Mouse (Mus musculus) embryo, embryonic 10 days (tissue): ENCODE measurements around the gene Tmem184a.

Source experiments
- DNase-seq: peaks from one replicate; pipeline ENCODE4 v3.0.0-alpha.2; 2015; ENCODE audit warnings: low spot score

The Tmem184a gene

GRCm38 (mm10) chr5:139813126-139813490 lies 6.6 kb downstream of the Tmem184a start:
- DNase-seq = no peak

DNA sequence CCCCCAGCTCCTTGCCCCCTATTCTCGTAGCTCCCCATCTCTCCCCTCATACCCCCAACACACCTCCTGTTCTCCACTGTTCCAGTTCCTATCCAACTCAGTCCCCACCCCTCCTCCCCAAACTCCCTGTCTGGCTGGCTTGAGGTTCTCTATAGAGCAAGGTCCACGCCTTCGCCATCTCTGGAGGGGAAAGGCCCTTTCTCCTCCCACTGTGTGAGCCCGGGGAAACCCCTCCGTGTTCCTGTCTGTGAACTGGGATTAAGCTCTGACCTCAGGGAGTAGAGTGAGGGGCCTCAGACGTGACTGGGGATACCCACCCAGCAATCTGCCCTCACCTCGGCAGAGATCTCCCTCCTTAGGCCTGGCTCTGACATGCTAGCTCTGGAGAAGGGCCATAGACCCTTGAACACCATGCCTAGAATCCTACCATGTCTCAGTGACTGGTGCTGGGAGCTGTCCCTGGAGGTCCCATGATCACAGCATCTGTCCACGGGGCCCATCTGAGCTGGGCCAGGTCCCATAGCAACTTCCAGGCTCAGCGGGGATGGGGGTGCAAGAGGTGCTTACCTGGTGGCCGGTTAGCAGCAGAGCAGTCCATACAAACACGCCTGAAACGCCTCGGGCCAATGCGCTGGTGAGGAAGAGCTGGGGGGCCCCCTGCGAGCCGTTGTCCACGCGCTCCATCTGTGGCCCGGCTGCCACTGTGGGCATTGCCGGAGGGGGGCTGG lies 7.2 kb downstream of the Tmem184a start:
- no peak for DNase-seq

GRCm38 (mm10) chr5:139811677-139812397 lies 7.9 kb downstream of the Tmem184a start:
- no peak for DNase-seq

- no peak for DNase-seq
Measured at GRCm38 (mm10) chr5:139809397-139809796, 10.3 kb downstream of the Tmem184a start.

DNA sequence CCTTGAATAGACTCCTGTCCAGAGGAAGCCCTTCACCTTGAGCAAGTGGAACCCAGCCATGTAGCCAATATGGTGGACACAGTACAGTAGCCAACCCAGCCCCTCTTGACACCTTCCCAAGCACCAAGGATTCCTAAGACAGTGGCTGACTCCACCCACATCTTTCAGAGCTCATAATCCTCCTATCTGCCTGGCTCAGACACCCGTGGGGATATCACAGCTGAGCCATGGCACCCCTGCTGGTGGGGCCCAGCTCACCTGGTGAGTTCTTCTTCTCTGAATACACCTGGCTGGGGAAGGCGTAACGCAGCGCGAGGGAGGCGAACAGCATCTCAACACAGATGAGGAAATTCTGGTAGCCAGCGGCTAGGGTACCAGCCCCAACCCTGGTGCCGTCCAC lies 13.8 kb downstream of the Tmem184a start:
- no peak for DNase-seq

DNA sequence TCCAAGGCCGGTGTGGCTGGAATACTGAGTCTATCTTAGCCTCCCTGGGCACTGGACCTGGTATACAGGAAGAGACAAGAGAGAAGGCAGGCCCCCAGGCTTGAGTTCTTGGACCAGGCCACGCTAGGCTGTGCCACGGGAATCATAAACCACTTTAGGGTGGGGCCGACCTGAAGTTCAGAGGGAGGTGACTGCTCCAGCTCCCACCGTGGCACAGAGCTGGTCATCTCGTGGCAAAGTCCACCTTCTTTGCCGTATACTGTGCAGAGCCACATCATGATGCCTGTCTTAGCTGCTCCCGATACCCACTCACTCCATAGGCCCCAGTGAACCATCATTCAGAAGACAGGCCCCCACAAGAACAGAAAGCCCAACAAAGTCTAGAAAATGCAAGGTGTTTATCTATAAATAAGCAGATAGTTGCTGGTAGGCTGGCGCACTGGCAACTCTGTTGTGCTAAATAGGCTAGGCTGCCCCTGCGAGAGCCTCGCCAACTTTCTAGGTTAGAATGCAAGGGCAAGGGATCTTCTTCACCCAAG lies 15.1 kb downstream of the Tmem184a start:
- no peak for DNase-seq

DNA sequence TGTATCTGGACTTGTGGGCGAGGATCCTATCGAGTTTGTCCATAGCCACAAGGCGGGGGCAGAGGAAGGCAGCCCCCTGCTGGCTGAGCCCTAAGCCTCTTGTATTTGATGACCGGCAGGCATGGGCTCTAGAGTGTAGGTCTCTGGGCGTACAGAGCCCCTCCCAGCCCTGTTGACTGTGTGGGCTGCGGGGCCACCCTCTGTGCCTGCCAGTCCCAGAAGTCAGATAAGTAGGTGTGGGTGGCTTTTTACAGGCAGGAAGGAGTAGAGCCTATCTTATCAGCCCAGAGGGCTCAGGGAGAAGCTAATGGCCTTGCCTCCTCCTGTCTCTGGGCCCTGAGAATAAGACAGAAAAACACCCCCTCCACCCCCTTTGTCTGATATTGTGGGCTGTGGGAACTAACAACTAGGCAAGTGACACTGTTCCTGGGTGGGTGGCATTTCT lies 15.6 kb downstream of the Tmem184a start:
- peak; percentile 54 for DNase-seq

DNA sequence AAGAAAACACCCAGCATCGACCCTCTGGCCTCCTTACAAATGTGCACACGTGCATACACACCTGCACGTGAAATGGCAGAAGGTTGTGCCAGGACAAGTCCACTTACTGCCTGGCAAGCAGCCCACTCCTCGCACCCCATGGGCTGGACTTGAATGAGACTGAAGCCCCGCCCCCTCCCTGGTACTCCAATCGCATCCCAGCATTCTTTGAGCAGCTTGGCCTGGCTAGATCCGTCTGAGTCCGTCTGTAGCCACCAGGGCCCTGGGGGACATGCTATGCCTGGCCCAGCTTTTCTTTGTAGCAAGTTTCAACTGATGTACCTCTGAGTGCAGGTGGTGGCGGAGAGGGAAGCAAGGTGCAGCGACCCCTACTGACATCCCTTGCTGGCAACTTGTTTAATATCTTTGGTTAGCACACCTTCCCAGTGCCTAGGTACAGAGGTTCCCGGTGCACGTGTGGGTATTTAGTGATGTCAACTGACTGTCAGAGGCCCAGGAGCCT lies 16.1 kb downstream of the Tmem184a start:
- peak; percentile 74 for DNase-seq

DNA sequence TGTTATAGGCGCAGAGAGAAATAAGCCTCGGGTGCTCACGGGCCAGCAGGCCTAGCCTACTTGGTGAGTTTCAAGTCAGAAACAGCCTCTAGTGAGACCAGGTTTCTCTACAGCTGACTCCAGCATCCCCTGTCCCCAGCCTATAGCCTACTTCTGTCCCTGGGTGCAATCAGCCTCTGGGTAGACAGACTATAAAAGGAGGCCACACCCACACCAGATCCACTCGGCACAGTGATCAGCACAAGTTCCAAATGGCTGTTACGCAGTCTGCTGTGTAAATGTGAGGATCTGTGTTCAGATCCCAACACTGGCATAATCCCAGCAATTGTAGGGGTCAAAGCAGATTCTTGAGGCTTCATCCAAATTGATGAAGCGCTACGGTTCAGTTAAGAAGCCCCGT lies 16.6 kb downstream of the Tmem184a start:
- no peak for DNase-seq

GRCm38 (mm10) chr5:139801880-139802279 lies 17.8 kb downstream of the Tmem184a start:
- DNase-seq = no peak

- no peak for DNase-seq
Measured at GRCm38 (mm10) chr5:139801231-139801630, 18.5 kb downstream of the Tmem184a start.

DNA sequence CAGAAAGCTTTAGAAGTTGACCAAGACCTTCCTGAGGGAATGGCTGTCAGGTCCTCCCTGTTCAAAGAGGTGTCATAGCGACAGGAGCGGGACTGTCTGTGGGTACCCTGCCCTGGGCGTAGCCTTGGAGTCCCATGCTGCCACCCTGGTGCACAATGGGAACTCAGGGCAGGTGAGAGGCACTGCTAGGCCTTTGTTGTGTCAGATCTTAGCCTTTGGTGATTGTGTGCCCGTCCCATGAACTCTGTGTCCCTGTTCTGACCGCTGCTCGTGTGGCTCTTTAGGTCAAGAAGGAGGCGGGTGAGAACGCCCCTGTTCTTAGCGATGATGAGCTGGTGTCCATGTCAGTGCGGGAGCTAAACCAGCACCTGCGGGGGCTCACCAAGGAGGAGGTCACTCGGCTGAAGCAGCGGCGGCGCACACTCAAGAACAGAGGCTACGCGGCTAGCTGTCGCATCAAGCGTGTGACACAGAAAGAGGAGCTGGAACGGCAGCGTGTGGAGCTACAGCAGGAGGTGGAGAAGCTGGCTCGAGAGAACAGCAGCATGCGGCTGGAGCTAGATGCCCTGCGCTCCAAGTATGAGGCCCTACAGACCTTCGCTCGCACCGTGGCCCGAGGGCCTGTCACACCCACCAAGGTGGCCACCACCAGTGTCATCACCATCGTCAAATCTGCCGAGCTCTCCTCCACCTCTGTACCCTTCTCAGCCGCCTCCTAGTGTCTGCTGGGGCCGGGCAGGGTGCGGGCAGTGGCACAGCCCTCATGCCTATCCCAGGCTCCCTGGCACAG lies 19.7 kb downstream of the Tmem184a start:
- no peak for DNase-seq

DNA sequence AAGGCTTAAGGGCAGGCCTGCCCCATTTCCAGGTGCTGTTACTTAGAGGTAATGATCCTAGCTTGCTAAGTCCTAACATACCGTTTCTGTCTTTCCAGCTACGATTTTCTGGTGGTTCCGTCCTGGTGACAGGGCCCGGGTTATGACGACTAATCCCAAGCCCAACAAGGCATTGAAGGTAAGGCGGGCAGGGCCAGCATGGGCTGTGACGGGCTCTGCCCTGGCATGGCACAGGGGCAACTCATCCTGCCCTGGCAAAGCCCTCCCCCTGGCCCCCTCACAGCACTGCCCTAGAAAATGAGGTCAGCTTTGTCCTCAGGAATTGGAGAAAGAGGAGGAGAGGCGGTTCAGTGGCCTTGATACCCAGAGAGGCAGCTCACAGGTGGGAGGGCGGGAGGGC lies 20.7 kb downstream of the Tmem184a start:
- no peak for DNase-seq

- no peak for DNase-seq
Measured at GRCm38 (mm10) chr5:139798168-139798900, 21.4 kb downstream of the Tmem184a start.

DNA sequence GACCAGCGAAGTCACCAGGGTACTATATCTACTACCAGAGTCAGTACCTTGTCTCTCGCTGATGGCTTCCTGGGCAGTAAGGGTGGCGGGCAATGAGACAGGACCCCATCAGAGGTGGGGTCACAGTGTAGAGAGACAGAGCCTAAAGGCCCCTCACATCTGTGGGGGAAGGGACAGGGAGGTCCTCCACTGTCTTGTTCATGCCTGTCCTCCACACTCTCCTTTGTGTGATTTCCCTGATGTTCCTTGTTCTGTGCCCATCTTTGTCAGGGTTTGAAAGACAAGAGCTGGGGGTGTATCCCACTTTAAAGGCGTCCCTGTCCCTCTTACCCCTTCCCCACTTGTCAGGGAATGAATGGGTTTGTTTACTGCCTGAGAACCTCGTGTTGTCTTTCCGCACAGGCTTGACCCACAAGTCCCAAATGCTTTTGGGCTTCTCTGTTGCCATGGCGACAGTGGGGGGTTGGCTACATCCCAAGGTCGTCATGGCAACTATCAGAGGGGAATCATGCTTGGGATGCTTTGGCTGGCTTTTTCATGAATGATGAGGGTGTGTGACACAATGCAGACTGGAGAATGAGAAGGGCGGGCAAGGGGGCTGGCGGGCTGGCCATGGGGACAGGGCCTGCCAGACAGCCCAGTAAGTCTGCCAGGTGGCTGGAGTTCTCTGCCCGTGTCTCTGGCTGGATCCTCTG lies 22.1 kb downstream of the Tmem184a start:
- peak; percentile 94 for DNase-seq

GRCm38 (mm10) chr5:139796900-139797299 lies 22.8 kb downstream of the Tmem184a start:
- peak; percentile 70 for DNase-seq

GRCm38 (mm10) chr5:139796001-139796620 lies 23.6 kb downstream of the Tmem184a start:
- no peak for DNase-seq

GRCm38 (mm10) chr5:139794938-139795337 lies 24.8 kb downstream of the Tmem184a start:
- no peak for DNase-seq

DNA sequence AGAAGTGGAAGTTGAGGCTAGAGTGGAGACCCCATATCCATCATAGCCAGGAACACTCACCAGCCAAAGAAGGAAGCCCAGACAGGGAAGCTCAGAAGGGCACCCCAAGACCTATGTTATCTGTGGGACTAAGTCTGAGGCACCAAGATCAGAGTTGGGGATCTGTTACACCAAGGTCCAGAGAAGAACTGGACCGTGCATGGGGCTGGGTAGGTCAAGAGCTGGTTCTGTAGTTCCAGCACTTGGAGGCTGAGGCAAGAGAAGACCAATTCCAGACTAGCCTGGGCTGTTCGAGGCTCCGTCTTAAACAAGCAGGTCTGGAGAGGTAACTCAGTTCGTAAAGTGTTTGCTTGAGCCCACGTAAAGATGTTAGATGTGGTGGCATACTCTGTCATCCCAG lies 25.6 kb downstream of the Tmem184a start:
- DNase-seq = no peak

DNA sequence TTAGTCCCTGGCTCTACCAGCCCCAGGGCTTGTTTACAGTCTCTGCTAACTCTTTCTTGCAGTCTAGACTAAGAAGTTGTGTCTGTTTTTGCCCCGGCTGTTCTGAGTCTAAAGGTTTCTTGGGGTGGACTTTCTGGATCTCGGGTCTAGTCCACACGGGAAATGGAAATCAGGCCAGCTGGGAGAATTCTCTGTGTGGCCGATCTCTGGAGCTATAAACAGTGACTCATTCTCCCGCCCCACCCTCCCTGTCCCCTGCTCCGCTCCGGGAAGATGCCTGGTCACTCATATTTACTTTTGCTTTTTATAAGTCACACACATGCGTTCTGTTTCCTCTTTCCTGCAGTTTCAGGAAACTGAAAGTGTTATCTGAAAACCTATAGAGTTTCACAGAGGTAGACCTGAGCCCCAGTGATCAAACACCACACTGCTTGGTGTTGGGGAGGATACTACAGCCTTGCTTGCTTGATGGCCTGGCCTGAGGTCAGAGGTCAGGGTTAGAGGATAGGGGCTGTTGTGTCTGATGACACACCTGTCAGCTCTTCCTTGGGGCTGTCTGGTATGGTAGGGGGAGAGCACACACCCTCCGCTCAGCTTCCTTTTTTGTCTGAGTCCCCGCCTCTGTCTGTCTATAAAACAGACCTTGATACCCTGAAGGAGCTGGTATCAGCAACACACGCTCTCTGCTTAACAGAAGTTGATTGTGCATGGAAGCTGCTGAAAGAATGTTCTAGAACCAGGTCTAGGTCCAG lies 26.2 kb downstream of the Tmem184a start:
- DNase-seq = no peak
